Mouse (Mus musculus): ENCODE measurements at regions not wholly inside any gene's neighbourhood (a gene's known extent, or its start where the extent isn't known, plus 50 kb on each side); places are given as distances from the start of the nearest gene placed in this dataset.
A peak's percentile ranks its signal among the peaks of the same experiment; 100 is the strongest.

DNA sequence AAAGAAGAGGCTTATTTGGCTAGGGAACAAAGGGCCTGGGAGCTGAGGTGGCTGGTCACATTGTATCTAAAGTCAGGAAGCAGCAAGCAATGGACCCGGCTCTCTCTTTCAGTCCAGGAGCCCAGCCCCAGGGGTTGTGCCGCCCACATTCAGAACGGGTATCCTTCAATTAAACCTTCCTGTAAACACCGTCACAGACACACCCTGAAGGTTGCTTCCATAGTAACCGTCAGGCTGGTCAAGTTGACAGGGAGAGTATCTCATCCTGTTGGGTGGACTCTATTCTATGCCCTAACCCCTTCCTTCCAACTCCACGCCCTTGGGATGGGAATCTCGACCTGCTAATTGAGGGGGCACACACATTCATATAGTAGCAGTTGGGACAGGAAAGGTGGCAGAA lies 148.6 kb upstream of the Ajap1 start:
- Histone ChIP-seq H3K9ac (ENCODE audit: low read length) (no peak overlapping the region), H3K4me3 (ENCODE audit: low read depth, low read length) (no peak overlapping the region), H3K9me3 (ENCODE audit: control insufficient read depth, low read length) (no peaks in the 10 kb centered on the region), H3K36me3 (ENCODE audit: control insufficient read depth, insufficient read depth, low read length) (no peaks in the 10 kb centered on the region), H3K27me3 (ENCODE audit: control insufficient read depth, insufficient read depth, low read length) (no peaks in the 10 kb centered on the region), H3K4me1 (replicated peaks; ENCODE audit: control insufficient read depth, insufficient read depth) (no peaks in the 10 kb centered on the region), H3K4me2 (replicated peaks; ENCODE audit: low read depth) (no peak overlapping the region), H3K27ac (replicated peaks) (no peak overlapping the region)
- ATAC-seq (ENCODE audit: low FRiP score, low TSS enrichment): peak; percentile 32; the same call in 1 of the 2 replicates
- no peak for DNase-seq (ENCODE audit: low spot score)
- WGBS: 49% methylated on average over 7 of the region's 7 CpGs
- TF ChIP-seq EP300 (optimal IDR thresholded peaks at IDR 0.05): no peak
- TF ChIP-seq CTCF (IDR thresholded peaks at IDR 0.05; ENCODE audit: low read depth): no peak

DNA sequence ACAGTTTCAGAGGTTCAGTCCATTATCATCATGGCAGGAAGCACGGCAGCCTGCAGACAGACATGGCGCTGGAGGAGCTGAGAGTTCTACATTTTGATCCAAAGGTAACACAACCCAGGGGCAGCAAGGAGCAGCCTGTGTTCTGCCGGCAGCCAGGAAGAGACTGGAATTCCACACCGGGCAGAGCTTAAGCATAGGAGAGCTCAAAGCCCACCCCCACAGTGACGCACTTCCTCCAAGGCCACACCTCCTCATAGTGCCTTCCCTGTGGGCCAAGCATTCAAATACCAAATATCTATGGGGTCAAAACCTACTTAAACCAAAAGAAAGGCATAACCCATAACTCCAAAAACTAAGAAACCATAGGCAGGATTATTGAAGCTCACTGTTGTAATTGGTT lies 149.4 kb upstream of the Ajap1 start:
- TF ChIP-seq CTCF (IDR thresholded peaks at IDR 0.05; ENCODE audit: low read depth) (no peak), EP300 (optimal IDR thresholded peaks at IDR 0.05) (no peak)
- Histone ChIP-seq H3K4me2 (replicated peaks; ENCODE audit: low read depth) (no peak overlapping the region), H3K27ac (replicated peaks) (no peak overlapping the region), H3K36me3 (ENCODE audit: control insufficient read depth, insufficient read depth, low read length) (no peaks in the 10 kb centered on the region), H3K4me1 (replicated peaks; ENCODE audit: control insufficient read depth, insufficient read depth) (no peaks in the 10 kb centered on the region), H3K4me3 (ENCODE audit: low read depth, low read length) (no peak overlapping the region), H3K9ac (ENCODE audit: low read length) (no peak overlapping the region), H3K27me3 (ENCODE audit: control insufficient read depth, insufficient read depth, low read length) (no peaks in the 10 kb centered on the region), H3K9me3 (ENCODE audit: control insufficient read depth, low read length) (no peaks in the 10 kb centered on the region)
- no peak for ATAC-seq (ENCODE audit: low FRiP score, low TSS enrichment)
- WGBS: 91% methylated on average over 5 of the region's 5 CpGs
- no peak for DNase-seq (ENCODE audit: low spot score)

DNA sequence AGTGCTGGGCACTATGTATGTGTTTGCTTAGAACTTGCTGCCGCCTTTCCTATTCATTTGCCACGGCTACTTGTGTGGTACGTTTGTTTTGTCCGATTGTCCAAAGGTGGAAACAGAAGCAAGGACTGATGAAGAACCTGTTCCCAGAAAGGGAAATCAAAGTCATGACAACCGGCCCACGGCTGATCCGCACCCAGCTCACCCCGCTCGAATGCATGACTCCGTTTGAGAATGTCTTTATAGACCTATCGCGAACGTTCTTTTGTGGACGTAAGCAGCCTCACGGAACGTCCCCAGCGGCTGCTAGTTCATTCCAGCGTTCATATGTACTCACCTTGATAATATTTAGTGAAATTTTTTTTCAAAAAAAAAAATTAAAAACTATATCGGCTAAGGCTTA lies 149.9 kb upstream of the Ajap1 start:
- Histone ChIP-seq H3K27ac (replicated peaks) (no peak overlapping the region), H3K9me3 (ENCODE audit: control insufficient read depth, low read length) (no peaks in the 10 kb centered on the region), H3K4me3 (ENCODE audit: low read depth, low read length) (no peak overlapping the region), H3K36me3 (ENCODE audit: control insufficient read depth, insufficient read depth, low read length) (no peaks in the 10 kb centered on the region), H3K4me1 (replicated peaks; ENCODE audit: control insufficient read depth, insufficient read depth) (no peaks in the 10 kb centered on the region), H3K4me2 (replicated peaks; ENCODE audit: low read depth) (no peak overlapping the region), H3K27me3 (ENCODE audit: control insufficient read depth, insufficient read depth, low read length) (no peaks in the 10 kb centered on the region), H3K9ac (ENCODE audit: low read length) (no peak overlapping the region)
- TF ChIP-seq CTCF (IDR thresholded peaks at IDR 0.05; ENCODE audit: low read depth): no peak
- TF ChIP-seq EP300 (optimal IDR thresholded peaks at IDR 0.05): no peak
- ATAC-seq (ENCODE audit: low FRiP score, low TSS enrichment): no peak
- DNase-seq (ENCODE audit: low spot score): no peak
- WGBS: 84% methylated on average over 19 of the region's 19 CpGs

GRCm38 (mm10) chr4:153633260-153633659 lies 150.6 kb upstream of the Ajap1 start:
- TF ChIP-seq CTCF (IDR thresholded peaks at IDR 0.05; ENCODE audit: low read depth): no peak
- no peak for TF ChIP-seq EP300 (optimal IDR thresholded peaks at IDR 0.05)
- no peak overlapping the region for H3K27ac ChIP-seq (replicated peaks)
- H3K9me3 ChIP-seq (ENCODE audit: control insufficient read depth, low read length): no peaks in the 10 kb centered on the region
- H3K4me3 ChIP-seq (ENCODE audit: low read depth, low read length): no peak overlapping the region
- H3K9ac ChIP-seq (ENCODE audit: low read length): no peak overlapping the region
- H3K4me1 ChIP-seq (replicated peaks; ENCODE audit: control insufficient read depth, insufficient read depth): no peaks in the 10 kb centered on the region
- H3K4me2 ChIP-seq (replicated peaks; ENCODE audit: low read depth): no peak overlapping the region
- no peaks in the 10 kb centered on the region for H3K27me3 ChIP-seq (ENCODE audit: control insufficient read depth, insufficient read depth, low read length)
- no peak for DNase-seq (ENCODE audit: low spot score)
- WGBS: 41% methylated on average over 5 of the region's 5 CpGs
- H3K36me3 ChIP-seq (ENCODE audit: control insufficient read depth, insufficient read depth, low read length): no peaks in the 10 kb centered on the region
- no peak for ATAC-seq (ENCODE audit: low FRiP score, low TSS enrichment)

DNA sequence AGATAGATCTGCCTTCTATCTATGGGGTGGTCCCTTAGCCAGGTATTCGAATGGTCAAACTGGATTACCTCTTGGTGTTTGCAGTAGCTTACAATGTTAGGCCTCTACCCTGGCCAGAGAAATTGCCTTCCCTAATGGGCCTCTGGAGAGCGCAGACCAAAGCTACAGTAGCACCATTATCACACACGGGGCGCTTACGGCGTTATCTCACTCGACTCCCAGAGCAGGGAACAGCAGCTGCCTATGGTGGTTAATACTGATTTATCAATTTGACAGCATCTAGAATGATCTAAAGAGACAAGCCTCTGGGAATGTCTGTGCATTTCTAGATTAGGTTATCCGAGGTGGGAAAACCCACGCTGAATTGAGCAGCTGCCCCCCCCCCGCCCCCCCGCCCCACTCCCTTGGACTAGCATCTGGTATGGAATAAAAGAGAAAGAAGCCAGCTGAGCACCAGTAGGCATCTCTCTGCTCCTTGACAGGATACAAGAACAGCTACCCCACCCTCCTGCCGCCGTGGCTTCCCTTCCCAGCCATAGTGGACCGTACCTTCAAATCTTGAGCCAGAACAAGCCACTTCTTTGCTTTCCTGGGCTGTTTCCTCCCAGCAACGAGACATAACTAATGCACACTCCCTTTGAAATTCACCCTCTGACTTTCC lies 151.7 kb upstream of the Ajap1 start:
- Histone ChIP-seq H3K4me1 (replicated peaks; ENCODE audit: control insufficient read depth, insufficient read depth) (no peaks in the 10 kb centered on the region), H3K4me2 (replicated peaks; ENCODE audit: low read depth) (no peak overlapping the region), H3K4me3 (ENCODE audit: low read depth, low read length) (no peak overlapping the region), H3K27me3 (ENCODE audit: control insufficient read depth, insufficient read depth, low read length) (no peaks in the 10 kb centered on the region), H3K36me3 (ENCODE audit: control insufficient read depth, insufficient read depth, low read length) (no peaks in the 10 kb centered on the region), H3K9me3 (ENCODE audit: control insufficient read depth, low read length) (no peaks in the 10 kb centered on the region), H3K27ac (replicated peaks) (no peak overlapping the region), H3K9ac (ENCODE audit: low read length) (no peak overlapping the region)
- DNase-seq (ENCODE audit: low spot score) (no peak), ATAC-seq (ENCODE audit: low FRiP score, low TSS enrichment) (no peak)
- 38% methylated on average over 15 of the region's 15 CpGs for WGBS
- TF ChIP-seq CTCF (IDR thresholded peaks at IDR 0.05; ENCODE audit: low read depth) (no peak), EP300 (optimal IDR thresholded peaks at IDR 0.05) (no peak)

DNA sequence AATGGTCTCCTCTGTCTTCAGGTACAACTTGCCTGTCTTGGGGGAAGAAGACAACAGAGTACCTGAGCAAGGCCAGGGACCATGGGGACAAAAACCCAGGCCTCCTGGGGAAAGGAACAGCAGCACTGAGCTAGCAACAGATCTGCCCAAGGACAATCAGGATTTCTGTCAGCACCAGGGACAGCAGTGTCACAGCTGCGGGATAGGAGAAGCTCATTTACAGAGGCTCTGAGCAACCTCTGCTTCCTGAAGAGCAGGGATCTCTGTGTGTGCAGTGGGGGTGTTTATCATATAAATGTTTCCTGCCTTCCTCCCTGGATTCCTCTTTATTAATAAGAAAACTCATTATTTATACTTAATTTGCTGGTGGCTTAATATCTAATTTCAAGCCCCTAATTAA lies 155.4 kb upstream of the Ajap1 start:
- Histone ChIP-seq H3K4me3 (ENCODE audit: low read depth, low read length) (no peak overlapping the region), H3K4me2 (replicated peaks; ENCODE audit: low read depth) (no peak overlapping the region), H3K4me1 (replicated peaks; ENCODE audit: control insufficient read depth, insufficient read depth) (no peaks in the 10 kb centered on the region), H3K36me3 (ENCODE audit: control insufficient read depth, insufficient read depth, low read length) (no peaks in the 10 kb centered on the region), H3K27ac (replicated peaks) (no peak overlapping the region), H3K9me3 (ENCODE audit: control insufficient read depth, low read length) (no peaks in the 10 kb centered on the region), H3K27me3 (ENCODE audit: control insufficient read depth, insufficient read depth, low read length) (no peaks in the 10 kb centered on the region), H3K9ac (ENCODE audit: low read length) (no peak overlapping the region)
- DNase-seq (ENCODE audit: low spot score) (no peak), ATAC-seq (ENCODE audit: low FRiP score, low TSS enrichment) (no peak)
- 7% methylated on average over 1 of the region's 1 CpGs for WGBS
- TF ChIP-seq CTCF (IDR thresholded peaks at IDR 0.05; ENCODE audit: low read depth): no peak
